Mouse (Mus musculus) midbrain, embryonic 10.5 days (tissue): ENCODE data around the gene Tsc22d3. TPM values are rescaled to one million over a fixed set of nuclear protein-coding genes. Genes with fewer than 3 reads are reported as not detected.
A peak's percentile ranks its signal among the peaks of the same experiment; 100 is the strongest.

ENCODE experiments used
- DNase-seq: peaks from one replicate; pipeline ENCODE4 v3.0.0-alpha.2; 2017; ENCODE audit warnings: low spot score
- H3K27ac ChIP-seq: fragments of 300-500 bp; sonication (generic); replicated peaks from 2 replicates; pipeline ENCODE4 v1.5.1; 2016; ENCODE audit warnings: mild to moderate bottlenecking
- H3K27me3 ChIP-seq: fragments of 300-500 bp; sonication (generic); 2 replicates; pipeline ENCODE4 v1.6.1; 2016; ENCODE audit warnings: low read depth, mild to moderate bottlenecking; ENCODE audit not compliant: poor library complexity, severe bottlenecking
- H3K36me3 ChIP-seq: fragments of 300-500 bp; sonication (generic); 2 replicates; pipeline ENCODE4 v1.6.1; 2016; ENCODE audit warnings: mild to moderate bottlenecking, moderate library complexity
- H3K4me1 ChIP-seq: fragments of 300-500 bp; sonication (generic); 2 replicates; pipeline ENCODE4 v1.6.1; 2016
- H3K4me3 ChIP-seq: fragments of 300-500 bp; sonication (generic); 2 replicates; pipeline ENCODE4 v1.5.1; 2016; ENCODE audit warnings: mild to moderate bottlenecking, moderate library complexity
- H3K9me3 ChIP-seq: fragments of 300-500 bp; sonication (generic); replicated peaks from 2 replicates; pipeline ENCODE4 v1.6.1; 2016; ENCODE audit warnings: mild to moderate bottlenecking
- WGBS: fragments of 180-500 bp; shearing (Covaris S2); methylation state at CpG from one replicate; pipeline ENCODE4 v1.1.7; 2016; 5-methylcytosine and 5-hydroxymethylcytosine counted together
- polyA plus RNA-seq: library from polyadenylated mRNA; unstranded; fragments of >200 nt; fragmentation: Nextera tagmentation; extraction: Ambion mirVana; gene quantifications from 2 replicates; pipeline ENCODE4 v1.2.1, GENCODE M21; 2016

Gene Tsc22d3
- 133 and 146 TPM in 2 replicates for polyA plus RNA-seq

DNA sequence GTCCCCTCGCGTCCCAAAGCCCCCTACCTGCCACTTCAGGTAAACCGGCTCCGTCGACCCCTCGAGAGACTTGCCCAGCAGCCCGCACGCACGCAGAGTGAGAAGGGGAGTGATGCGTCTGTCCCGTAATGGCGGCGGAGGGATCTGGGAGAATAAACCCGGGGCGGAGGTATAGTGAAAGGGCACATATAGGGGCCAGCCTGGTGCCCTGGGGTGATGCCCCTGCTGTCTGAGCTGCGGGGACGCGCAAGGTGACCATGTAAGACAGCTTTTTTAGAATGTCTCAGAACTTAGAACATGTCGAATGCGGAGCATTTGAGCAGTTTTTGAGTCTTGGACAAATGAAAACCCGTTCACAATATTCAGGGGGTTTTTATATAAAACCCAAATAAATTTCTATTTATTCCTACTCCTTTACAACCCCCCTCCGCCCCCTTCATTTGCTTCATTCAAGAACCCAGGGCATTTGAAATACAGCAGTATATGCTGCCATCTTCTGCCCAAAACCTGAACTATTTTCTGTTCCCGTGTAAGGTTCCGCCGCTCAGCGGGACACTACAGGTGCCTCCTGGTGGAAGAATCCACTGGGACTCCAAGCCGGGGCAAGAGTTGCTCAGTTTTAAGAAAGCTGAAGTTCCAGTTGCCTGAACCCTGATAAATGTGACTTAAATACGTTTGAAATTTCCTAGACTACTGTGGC is at the start of gene Tsc22d3:
Tsc22d3 (minus strand) TSS at position 250 of the 700 bp plus-strand sequence.
- 23% methylated on average over 28 of the region's 28 CpGs for WGBS
- peak within 1 kb of the TSS; percentile 69; the same call in 1 of the 2 replicates for H3K27ac ChIP-seq
- H3K27me3 ChIP-seq, result peaks cover 98% of the 10 kb centered on the region
- no peaks in the 10 kb centered on the region for H3K36me3 ChIP-seq
- DNase-seq, result peak; percentile 42
- peaks cover 12% of the 10 kb centered on the region for H3K9me3 ChIP-seq
- peaks cover 14% of the 10 kb centered on the region for H3K4me1 ChIP-seq
- peak within 1 kb of the TSS; percentile 61 for H3K4me3 ChIP-seq

- Histone ChIP-seq H3K9me3 (no peaks in the 10 kb centered on the region), H3K27ac (no peak overlapping the region), H3K4me1 (no peaks in the 10 kb centered on the region), H3K36me3 (no peaks in the 10 kb centered on the region), H3K4me3 (no peak overlapping the region), H3K27me3 (peaks cover 68% of the 10 kb centered on the region)
- WGBS, result 72% methylated on average over 2 of the region's 2 CpGs
- no peak for DNase-seq
Measured at GRCm38 (mm10) chrX:140639592-140639991, 39.1 kb upstream of the Tsc22d3 start.

- Histone ChIP-seq H3K9me3 (no peaks in the 10 kb centered on the region), H3K27me3 (peaks cover 68% of the 10 kb centered on the region), H3K4me1 (no peaks in the 10 kb centered on the region), H3K4me3 (no peak overlapping the region), H3K27ac (no peak overlapping the region), H3K36me3 (no peaks in the 10 kb centered on the region)
- WGBS, result 77% methylated on average over 5 of the region's 5 CpGs
- DNase-seq, result no peak
Measured at GRCm38 (mm10) chrX:140638028-140638427, 37.6 kb upstream of the Tsc22d3 start.

- H3K36me3 ChIP-seq, result no peaks in the 10 kb centered on the region
- H3K27ac ChIP-seq, result no peak overlapping the region
- no peaks in the 10 kb centered on the region for H3K9me3 ChIP-seq
- H3K4me3 ChIP-seq, result no peak overlapping the region
- WGBS, result 66% methylated on average over 12 of the region's 12 CpGs
- H3K27me3 ChIP-seq, result peaks cover 80% of the 10 kb centered on the region
- DNase-seq, result no peak
- H3K4me1 ChIP-seq, result no peaks in the 10 kb centered on the region
Measured at GRCm38 (mm10) chrX:140624875-140625594, 24.6 kb upstream of the Tsc22d3 start.

- DNase-seq, result no peak
- H3K4me1 ChIP-seq, result no peaks in the 10 kb centered on the region
- H3K36me3 ChIP-seq, result no peaks in the 10 kb centered on the region
- peaks cover 96% of the 10 kb centered on the region for H3K27me3 ChIP-seq
- H3K27ac ChIP-seq, result no peak overlapping the region
- WGBS, result 83% methylated on average over 4 of the region's 4 CpGs
- no peaks in the 10 kb centered on the region for H3K9me3 ChIP-seq
- no peak overlapping the region for H3K4me3 ChIP-seq
Measured at GRCm38 (mm10) chrX:140609938-140610337, 9.5 kb upstream of the Tsc22d3 start.

DNA sequence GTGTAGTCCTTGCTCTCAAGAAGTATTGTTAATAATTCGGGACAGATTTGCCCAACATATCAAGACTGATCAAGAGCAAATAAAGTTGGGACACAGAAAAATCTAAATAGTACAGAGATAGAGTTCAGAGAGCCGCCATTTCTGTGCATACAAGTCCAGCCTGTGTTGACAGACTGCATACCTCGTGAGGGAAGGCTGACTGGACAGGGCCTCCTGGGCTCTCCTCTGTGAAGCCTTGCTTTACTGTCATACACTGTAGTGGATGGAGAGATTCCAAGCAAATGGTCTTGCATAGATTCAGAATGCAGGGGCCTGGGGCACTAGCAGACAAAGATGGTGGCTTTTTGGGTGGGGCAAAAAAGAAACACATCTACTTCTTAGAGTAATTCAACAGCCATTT is 1.4 kb upstream of the Tsc22d3 start:
- WGBS, result 79% methylated on average over 3 of the region's 3 CpGs
- H3K4me3 ChIP-seq, result no peak overlapping the region
- DNase-seq, result no peak
- H3K27me3 ChIP-seq, result peaks cover 98% of the 10 kb centered on the region
- H3K36me3 ChIP-seq, result no peaks in the 10 kb centered on the region
- no peak overlapping the region for H3K27ac ChIP-seq
- H3K4me1 ChIP-seq, result peaks cover 14% of the 10 kb centered on the region
- H3K9me3 ChIP-seq, result peaks cover 12% of the 10 kb centered on the region

- Histone ChIP-seq H3K27ac (no peak overlapping the region), H3K4me3 (no peak overlapping the region), H3K4me1 (peaks cover 14% of the 10 kb centered on the region), H3K9me3 (peaks cover 12% of the 10 kb centered on the region), H3K36me3 (no peaks in the 10 kb centered on the region), H3K27me3 (peaks cover 98% of the 10 kb centered on the region)
- no peak for DNase-seq
- WGBS, result 81% methylated on average over 4 of the region's 4 CpGs
Measured at GRCm38 (mm10) chrX:140601311-140601710, 852 bp upstream of the Tsc22d3 start.

GRCm38 (mm10) chrX:140599561-140600409 is 674 bp downstream of the Tsc22d3 start:
- Histone ChIP-seq H3K27me3 (peaks cover 98% of the 10 kb centered on the region), H3K27ac (peak overlapping the region; percentile 69; the same call in 1 of the 2 replicates), H3K4me1 (peaks cover 14% of the 10 kb centered on the region), H3K9me3 (peaks cover 12% of the 10 kb centered on the region), H3K36me3 (no peaks in the 10 kb centered on the region), H3K4me3 (peak overlapping the region; percentile 61)
- WGBS, result 26% methylated on average over 51 of the region's 78 CpGs
- DNase-seq, result peak; percentile 30

DNA sequence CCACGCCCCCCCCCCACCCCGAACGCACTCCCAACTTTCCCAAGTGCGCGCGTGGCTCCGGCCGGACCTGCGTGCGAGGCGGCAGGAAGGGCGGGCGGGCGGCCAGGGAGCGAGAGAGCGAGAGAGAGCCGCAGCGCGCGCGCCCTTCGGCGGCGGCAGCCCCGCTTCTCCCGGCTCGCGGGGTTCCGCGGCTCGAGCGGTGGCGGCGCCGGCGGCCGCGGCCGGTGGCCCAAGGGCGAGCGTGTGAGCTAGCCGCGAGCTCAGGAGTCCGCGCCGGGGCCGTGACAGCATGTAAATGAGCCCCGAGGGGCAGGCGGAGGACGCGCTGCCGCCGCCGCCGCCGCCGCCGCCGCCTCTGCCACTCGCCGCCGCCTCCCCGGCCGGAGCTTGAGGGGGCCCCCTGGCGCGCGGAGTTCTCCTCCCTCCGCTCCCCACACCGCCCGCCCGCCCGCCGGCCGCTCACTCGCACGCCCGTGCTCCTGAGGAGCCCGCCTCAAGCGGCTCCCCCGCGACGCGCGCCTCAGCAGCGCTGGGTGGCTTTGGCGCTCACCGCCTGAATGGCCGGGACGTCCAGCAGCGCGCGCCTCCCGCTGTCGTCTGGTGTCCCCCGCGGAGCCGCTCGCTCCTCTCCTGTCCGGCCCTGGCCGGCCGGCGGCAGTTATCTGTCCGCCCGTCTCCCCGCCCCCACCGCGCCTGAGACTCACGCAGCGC is 1.5 kb downstream of the Tsc22d3 start:
- H3K4me1 ChIP-seq, result peaks cover 14% of the 10 kb centered on the region
- peaks cover 96% of the 10 kb centered on the region for H3K27me3 ChIP-seq
- DNase-seq, result peak; percentile 53
- H3K27ac ChIP-seq, result peak overlapping the region; percentile 69
- peak overlapping the region; percentile 61 for H3K4me3 ChIP-seq
- 27% methylated on average over 83 of the region's 109 CpGs for WGBS
- peaks cover 12% of the 10 kb centered on the region for H3K9me3 ChIP-seq
- no peaks in the 10 kb centered on the region for H3K36me3 ChIP-seq

DNA sequence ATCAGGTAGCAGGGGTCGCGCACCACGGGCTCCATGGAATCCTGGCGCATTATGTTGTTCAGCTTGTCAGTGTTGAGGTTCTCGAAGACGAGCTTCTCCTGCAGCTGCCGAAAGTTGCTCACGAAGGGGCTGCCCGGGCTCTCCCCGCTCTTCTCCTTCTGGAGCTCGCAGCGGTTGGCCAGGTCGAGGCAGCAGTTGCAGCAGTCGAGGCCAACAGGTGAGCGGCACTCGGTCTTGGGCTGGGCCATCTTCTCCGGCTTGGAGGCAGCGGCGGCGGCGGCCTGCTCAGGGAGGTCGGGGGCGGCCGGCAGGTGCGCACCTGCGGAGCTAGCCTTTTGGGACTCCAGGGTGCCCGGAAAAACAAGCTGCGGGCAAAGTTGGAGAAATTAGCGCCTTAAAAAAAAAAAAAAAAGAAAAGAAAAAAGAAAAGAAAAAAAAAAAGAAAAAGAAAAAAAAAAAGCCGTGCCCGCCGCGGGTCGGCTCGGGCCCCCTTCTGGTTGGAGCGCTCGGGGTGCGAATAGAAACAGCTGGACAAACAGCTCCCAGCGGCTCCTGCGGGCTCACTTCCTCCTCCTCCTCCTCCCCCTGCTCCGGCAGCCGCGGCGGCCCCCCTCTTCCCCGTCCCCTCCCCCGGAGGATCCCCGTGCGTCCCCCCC is 2.1 kb downstream of the Tsc22d3 start:
- 23% methylated on average over 31 of the region's 48 CpGs for WGBS
- peaks cover 97% of the 10 kb centered on the region for H3K27me3 ChIP-seq
- no peaks in the 10 kb centered on the region for H3K36me3 ChIP-seq
- peaks cover 12% of the 10 kb centered on the region for H3K9me3 ChIP-seq
- peaks cover 14% of the 10 kb centered on the region for H3K4me1 ChIP-seq
- peak overlapping the region; percentile 61 for H3K4me3 ChIP-seq
- DNase-seq, result peak; percentile 19
- peak overlapping the region; percentile 69; the same call in 1 of the 2 replicates for H3K27ac ChIP-seq

GRCm38 (mm10) chrX:140591176-140591575 is 9.3 kb downstream of the Tsc22d3 start:
- peaks cover 96% of the 10 kb centered on the region for H3K27me3 ChIP-seq
- DNase-seq, result no peak

More at GRCm38 (mm10) chrX:140591176-140591575, 9.3 kb downstream of the Tsc22d3 start:
- no peaks in the 10 kb centered on the region for H3K36me3 ChIP-seq
- WGBS, result 82% methylated on average over 3 of the region's 3 CpGs
- no peak overlapping the region for H3K27ac ChIP-seq
- H3K4me3 ChIP-seq, result no peak overlapping the region
- H3K9me3 ChIP-seq, result no peaks in the 10 kb centered on the region
- H3K4me1 ChIP-seq, result no peaks in the 10 kb centered on the region
